Mouse (Mus musculus): ENCODE results near the gene Enox1.

DNA sequence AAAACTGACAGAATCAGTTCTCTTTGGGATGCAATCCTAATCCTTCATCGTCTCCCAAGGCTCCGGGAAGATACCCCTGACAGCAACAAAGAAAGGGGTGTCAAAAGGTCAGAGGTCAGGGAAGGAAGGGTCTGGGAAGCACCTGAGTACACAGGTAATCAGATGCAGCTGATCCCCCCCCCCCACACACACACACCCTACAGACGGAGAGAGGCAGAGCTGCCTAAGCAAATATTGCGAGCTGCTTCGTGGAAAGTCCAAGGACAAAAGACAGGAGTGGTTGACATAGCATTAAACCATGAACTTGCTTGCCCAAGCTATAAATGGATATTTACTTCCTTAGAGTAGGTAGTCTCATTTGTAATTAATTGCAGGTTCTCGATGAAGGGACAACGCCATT, 124.3 kb downstream of the Enox1 start:
- no peak for TF ChIP-seq POLR2A (IDR thresholded peaks at IDR 0.05; ENCODE audit: insufficient read length, low read depth)
- no peak for TF ChIP-seq POLR2AphosphoS2 (IDR thresholded peaks at IDR 0.05; ENCODE audit: insufficient read length, low read depth)
- no peak for TF ChIP-seq CEBPB (IDR thresholded peaks at IDR 0.05; ENCODE audit: insufficient read depth, poor library complexity, severe bottlenecking)
- no peak for TF ChIP-seq USF1 (IDR thresholded peaks at IDR 0.05; ENCODE audit: low read depth)
- no peak for TF ChIP-seq MAX (IDR thresholded peaks at IDR 0.05; ENCODE audit: low read depth)
- TF ChIP-seq TCF12 (IDR thresholded peaks at IDR 0.05; ENCODE audit: insufficient read depth, poor library complexity, severe bottlenecking) = no peak
- no peak for TF ChIP-seq TCF3 (IDR thresholded peaks at IDR 0.05; ENCODE audit: insufficient read length, low read depth)

Data from myocyte (in vitro differentiated cells).